Mouse (Mus musculus) MEL (cell line): ENCODE data around the gene Fubp3. TPM values are rescaled to one million over a fixed set of nuclear protein-coding genes. Genes with fewer than 3 reads are reported as not detected.

Experiments
- DNase-seq: peaks from one replicate; pipeline ENCODE4 v3.0.0; 2011; ENCODE audit warnings: low read depth, low spot score
- H3K27ac ChIP-seq: 2 replicates; pipeline ENCODE4 v1.5.1; 2012; ENCODE audit warnings: low read depth, mild to moderate bottlenecking, control low read depth, low read length, moderate library complexity; ENCODE audit not compliant: control insufficient read depth
- H3K27me3 ChIP-seq, 2 experiments: fragments of 150-350 bp in 1 of 2; sonication (generic) in 1 of 2; 2 replicates each; pipeline ENCODE4 v1.6.1; 2012; ENCODE audit warnings: low read length in 2 of 2, mild to moderate bottlenecking in 2 of 2, improper control_type of control experiment in 1 of 2, moderate library complexity in 1 of 2; ENCODE audit not compliant: insufficient read depth in 2 of 2, control insufficient read depth in 1 of 2
- H3K36me3 ChIP-seq, 2 experiments: 2 replicates each; pipeline ENCODE4 v1.6.1; 2012 to 2014; ENCODE audit warnings: low read length in 2 of 2, improper control_type of control experiment in 1 of 2, inconsistent platforms in 1 of 2, mild to moderate bottlenecking in 1 of 2; ENCODE audit not compliant: insufficient read depth in 2 of 2, control insufficient read depth in 1 of 2
- H3K4me1 ChIP-seq, 2 experiments: fragments of 150-350 bp in 1 of 2; sonication (generic) in 1 of 2; 2 replicates each; pipeline ENCODE4 v1.6.1; 2012; ENCODE audit warnings: low read length in 2 of 2, improper control_type of control experiment in 1 of 2, mild to moderate bottlenecking in 1 of 2; ENCODE audit not compliant: insufficient read depth in 2 of 2, control insufficient read depth in 1 of 2
- H3K4me3 ChIP-seq, 2 experiments: fragments of 150-350 bp in 1 of 2; sonication (generic) in 1 of 2; 2 replicates each; pipeline ENCODE4 v1.5.1; 2012; ENCODE audit warnings: low read depth in 2 of 2, low read length in 2 of 2, mild to moderate bottlenecking in 2 of 2, moderate library complexity in 2 of 2, control low read depth in 1 of 2, improper control_type of control experiment in 1 of 2; ENCODE audit not compliant: control insufficient read depth in 1 of 2, insufficient read depth in 1 of 2
- H3K79me2 ChIP-seq: 2 replicates; pipeline ENCODE4 v1.6.1; 2012; ENCODE audit warnings: mild to moderate bottlenecking, low read length, moderate library complexity; ENCODE audit not compliant: control insufficient read depth, poor library complexity, insufficient read depth
- H3K9ac ChIP-seq: 2 replicates; pipeline ENCODE4 v1.6.1; 2012; ENCODE audit warnings: low read depth, mild to moderate bottlenecking, control low read depth, low read length, moderate library complexity; ENCODE audit not compliant: control insufficient read depth, poor library complexity, severe bottlenecking
- H3K9me3 ChIP-seq: fragments of 150-350 bp; sonication (generic); replicated peaks from 2 replicates; pipeline ENCODE4 v1.6.1; 2012; ENCODE audit warnings: mild to moderate bottlenecking, low read length, improper control_type of control experiment, moderate library complexity; ENCODE audit not compliant: insufficient read depth
- BHLHE40 ChIP-seq: IDR thresholded peaks from 2 replicates; pipeline ENCODE4 v1.6.1; 2012; ENCODE audit warnings: low read depth, mild to moderate bottlenecking, inconsistent platforms, low read length, improper control_type of control experiment, borderline replicate concordance
- CTCF ChIP-seq, 3 experiments: IDR thresholded peaks in 2 of 3; conservative IDR thresholded peaks in 1 of 3; 2 replicates each; pipeline ENCODE4 v1.5.1; 2011 to 2012; ENCODE audit warnings: low read length in 3 of 3, low read depth in 2 of 3, mild to moderate bottlenecking in 2 of 3, improper control_type of control experiment in 1 of 3, inconsistent platforms in 1 of 3, mixed read lengths in 1 of 3, moderate library complexity in 1 of 3; ENCODE audit not compliant: control insufficient read depth in 1 of 3, insufficient read depth in 1 of 3, poor library complexity in 1 of 3, severe bottlenecking in 1 of 3
- ELF1 ChIP-seq: IDR thresholded peaks from 2 replicates; pipeline ENCODE4 v1.6.1; 2014; ENCODE audit warnings: low read depth, mild to moderate bottlenecking, inconsistent platforms, low read length, improper control_type of control experiment, moderate library complexity
- EP300 ChIP-seq, 2 experiments: IDR thresholded peaks; 2 replicates each; pipeline ENCODE4 v1.6.1; 2011; ENCODE audit warnings: improper control_type of control experiment in 2 of 2, low read length in 2 of 2, low read depth in 1 of 2, mild to moderate bottlenecking in 1 of 2
- JUND ChIP-seq: IDR thresholded peaks from 2 replicates; pipeline ENCODE4 v1.6.1; 2011; ENCODE audit warnings: low read depth, mild to moderate bottlenecking, improper control_type of control experiment, low read length
- MXI1 ChIP-seq: IDR thresholded peaks from 2 replicates; pipeline ENCODE4 v1.6.1; 2011; ENCODE audit warnings: mild to moderate bottlenecking, low read depth, low read length, improper control_type of control experiment
- MYB ChIP-seq: IDR thresholded peaks from 2 replicates; pipeline ENCODE4 v1.6.1; 2011; ENCODE audit warnings: mild to moderate bottlenecking, low read depth, low read length, improper control_type of control experiment
- MYC ChIP-seq: IDR thresholded peaks from 2 replicates; pipeline ENCODE4 v1.6.1; 2011; ENCODE audit warnings: low read depth, mild to moderate bottlenecking, low read length, improper control_type of control experiment, moderate library complexity
- NELFE ChIP-seq: IDR thresholded peaks from 2 replicates; pipeline ENCODE4 v1.6.1; 2011; ENCODE audit warnings: low read depth, low read length, improper control_type of control experiment
- POLR2A ChIP-seq, 2 experiments: IDR thresholded peaks; 2 replicates each; pipeline ENCODE4 v1.6.1; 2011 to 2012; ENCODE audit warnings: low read length in 2 of 2, mild to moderate bottlenecking in 2 of 2, control low read depth in 1 of 2, improper control_type of control experiment in 1 of 2, low read depth in 1 of 2, moderate library complexity in 1 of 2; ENCODE audit not compliant: control insufficient read depth in 1 of 2, insufficient read depth in 1 of 2, poor library complexity in 1 of 2
- POLR2AphosphoS2 ChIP-seq: IDR thresholded peaks from 2 replicates; pipeline ENCODE4 v1.6.1; 2011; ENCODE audit warnings: low read length, improper control_type of control experiment
- POLR2AphosphoS5 ChIP-seq: IDR thresholded peaks from 2 replicates; pipeline ENCODE4 v1.6.1; 2012; ENCODE audit warnings: low read depth, borderline replicate concordance, mild to moderate bottlenecking, inconsistent platforms, low read length, moderate library complexity, mixed read lengths
- RAD21 ChIP-seq: IDR thresholded peaks from 2 replicates; pipeline ENCODE4 v1.6.1; 2011; ENCODE audit warnings: mild to moderate bottlenecking, low read depth, low read length, improper control_type of control experiment
- SIN3A ChIP-seq: IDR thresholded peaks from 2 replicates; pipeline ENCODE4 v1.6.1; 2012; ENCODE audit warnings: low read length, improper control_type of control experiment, inconsistent platforms
- TAL1 ChIP-seq: IDR thresholded peaks from 2 replicates; pipeline ENCODE4 v1.6.1; 2012; ENCODE audit warnings: mild to moderate bottlenecking, inconsistent platforms, low read length, moderate library complexity, mixed read lengths
- USF1 ChIP-seq: IDR thresholded peaks from 2 replicates; pipeline ENCODE4 v1.6.1; 2014; ENCODE audit warnings: low read depth, mild to moderate bottlenecking, inconsistent platforms, low read length, improper control_type of control experiment, moderate library complexity
- ZC3H11A ChIP-seq: IDR thresholded peaks from 2 replicates; pipeline ENCODE4 v1.6.1; 2012; ENCODE audit warnings: low read depth, mild to moderate bottlenecking, inconsistent platforms, low read length, improper control_type of control experiment
- ZKSCAN1 ChIP-seq: IDR thresholded peaks from 2 replicates; pipeline ENCODE4 v1.6.1; 2012; ENCODE audit warnings: low read depth, mild to moderate bottlenecking, inconsistent platforms, low read length, improper control_type of control experiment, moderate library complexity
- ZMIZ1 ChIP-seq: IDR thresholded peaks from 2 replicates; pipeline ENCODE4 v1.6.1; 2012; ENCODE audit warnings: low read depth, mild to moderate bottlenecking, inconsistent platforms, low read length, improper control_type of control experiment, moderate library complexity
- polyA plus RNA-seq, 2 experiments: library from polyadenylated mRNA; stranded (reverse) in 1 of 2; unstranded in 1 of 2; fragments of >175 nt in 1 of 2; fragments of >200 nt in 1 of 2; gene quantifications; 2 replicates each; pipeline versions ENCODE4 v1.2.1 to v1.2.4; 2012; ENCODE audit warnings: low replicate concordance in 2 of 2, low read depth in 1 of 2; ENCODE audit not compliant: insufficient read length in 2 of 2, insufficient read depth in 1 of 2, missing spikeins in 1 of 2
- total RNA-seq: library from RNA; depleted of rRNA; stranded (reverse); fragments of 300-350 nt; gene quantifications from 2 replicates; pipeline ENCODE4 v1.2.3, GENCODE M21; 2012

The Fubp3 gene
- total and polyA plus RNA-seq, 3 experiments: 44.7 to 80.0 TPM; not detected in 1

DNA sequence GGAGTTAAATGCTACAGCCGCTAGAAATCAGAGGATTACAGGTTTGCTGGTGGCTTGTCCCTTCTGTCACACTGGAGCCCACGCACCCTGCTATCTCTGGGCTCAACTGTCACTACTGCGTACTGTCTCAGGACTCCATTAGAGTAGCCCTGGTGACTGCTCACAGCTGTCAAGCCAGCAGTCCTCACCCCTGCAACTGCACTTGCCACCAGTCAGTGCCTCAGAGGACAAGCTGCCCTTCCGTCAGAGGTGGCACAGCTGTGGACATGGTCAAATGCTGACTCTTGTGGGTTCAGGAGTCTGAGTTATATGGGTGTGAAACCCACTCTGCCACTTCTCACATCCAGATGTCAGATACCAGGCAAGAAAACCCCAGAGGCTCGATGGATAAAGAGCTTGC is 33.7 kb upstream of the Fubp3 start:
- H3K4me1 ChIP-seq: no peaks in the 10 kb centered on the region; a peak in 2 of 4 replicates
- TF ChIP-seq SIN3A (no peak), ZKSCAN1 (no peak)
- H3K4me3 ChIP-seq: no peak overlapping the region
- no peaks in the 10 kb centered on the region for H3K27me3 ChIP-seq
- no peak overlapping the region for H3K27ac ChIP-seq
- H3K9me3 ChIP-seq: no peaks in the 10 kb centered on the region
- H3K79me2 ChIP-seq: no peaks in the 10 kb centered on the region
- H3K9ac ChIP-seq: no peak overlapping the region
- peak; percentile 10 for DNase-seq
- no peaks in the 10 kb centered on the region for H3K36me3 ChIP-seq

GRCm38 (mm10) chr2:31541581-31541980 is 30.9 kb upstream of the Fubp3 start:
- Histone ChIP-seq H3K27ac (no peak overlapping the region), H3K4me3 (no peak overlapping the region), H3K36me3 (no peaks in the 10 kb centered on the region), H3K27me3 (no peaks in the 10 kb centered on the region; a peak in 1 of 4 replicates), H3K9me3 (no peaks in the 10 kb centered on the region), H3K4me1 (no peaks in the 10 kb centered on the region; a peak in 2 of 4 replicates), H3K9ac (no peak overlapping the region), H3K79me2 (no peaks in the 10 kb centered on the region)
- TF ChIP-seq POLR2AphosphoS5: no peak
- no peak for DNase-seq

DNA sequence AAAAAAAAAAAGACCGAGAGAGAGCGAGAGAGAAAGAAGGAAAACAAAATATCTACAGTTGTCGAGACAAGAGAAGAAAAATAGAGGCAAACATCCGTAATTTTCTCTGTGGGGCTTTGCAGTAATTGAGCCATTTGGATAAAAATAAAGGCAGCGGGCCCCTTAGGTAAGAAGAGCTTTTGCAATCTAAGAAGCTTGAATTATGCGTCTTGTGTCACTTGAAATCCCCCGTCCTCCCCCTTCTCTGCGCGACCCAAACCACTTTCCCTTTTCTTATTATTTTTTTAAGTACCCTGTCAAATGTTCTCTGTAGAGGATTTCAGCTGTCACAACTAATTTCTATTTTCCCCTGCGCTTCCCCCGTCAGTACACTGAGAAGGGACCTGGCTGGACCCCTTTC is 24.7 kb upstream of the Fubp3 start:
- Histone ChIP-seq H3K9ac (no peak overlapping the region), H3K27me3 (no peaks in the 10 kb centered on the region; a peak in 1 of 4 replicates), H3K4me1 (0 out of 4 replicates have a peak, but pooled peaks cover 0 to 2% of the 10 kb centered on the region in 2 experiments), H3K79me2 (no peaks in the 10 kb centered on the region), H3K27ac (no peak overlapping the region), H3K36me3 (no peaks in the 10 kb centered on the region), H3K9me3 (no peaks in the 10 kb centered on the region), H3K4me3 (no peak overlapping the region)
- DNase-seq: no peak
- TF ChIP-seq USF1 (no peak), MYC (no peak), BHLHE40 (no peak), EP300 (IDR thresholded peaks at IDR 0.05; ENCODE audit: low read depth in 1 of 2, low read length in 2 of 2) (no peak), ZKSCAN1 (no peak), TAL1 (no peak), JUND (no peak), POLR2A (IDR thresholded peaks at IDR 0.05; ENCODE audit: control insufficient read depth in 1 of 2, insufficient read depth in 1 of 2, low read depth in 1 of 2, low read length in 2 of 2, poor library complexity in 1 of 2) (no peak), MXI1 (no peak), POLR2AphosphoS2 (no peak), ZC3H11A (no peak), POLR2AphosphoS5 (no peak), ZMIZ1 (no peak), ELF1 (no peak), MYB (no peak), RAD21 (no peak), NELFE (no peak), CTCF (IDR thresholded peaks at IDR 0.05 in 2 of 3, conservative IDR thresholded peaks at IDR 0.05 in 1 of 3; ENCODE audit: control insufficient read depth in 1 of 3, insufficient read depth in 1 of 3, low read depth in 2 of 3, low read length in 3 of 3, poor library complexity in 1 of 3, severe bottlenecking in 1 of 3) (no peak)
